Mouse (Mus musculus) G1E (cell line): Measurements from ENCODE around the gene Klk8. TPM values are rescaled to one million over a fixed set of nuclear protein-coding genes. Genes with fewer than 3 reads are reported as not detected.

Source experiments
- ATAC-seq: 2 replicates; pipeline ENCODE4 v1.8.0; 2016; ENCODE audit warnings: mild to moderate bottlenecking; ENCODE audit not compliant: insufficient number of reproducible peaks, poor library complexity, low FRiP score, severe bottlenecking; ENCODE audit errors: extremely low read depth
- DNase-seq: peaks from one replicate; pipeline ENCODE4 v3.0.0; 2012; ENCODE audit warnings: low spot score
- H3K27me3 ChIP-seq: 2 replicates; pipeline ENCODE4 v1.6.1; 2012; ENCODE audit warnings: mild to moderate bottlenecking, low read length, inconsistent platforms; ENCODE audit not compliant: insufficient read depth
- H3K36me3 ChIP-seq: replicated peaks from 2 replicates; pipeline ENCODE3; 2012; ENCODE audit warnings: mild to moderate bottlenecking, inconsistent platforms
- H3K4me1 ChIP-seq: 2 replicates; pipeline ENCODE4 v1.6.1; 2012; ENCODE audit warnings: low read depth, low read length, inconsistent platforms, mixed read lengths; ENCODE audit not compliant: insufficient read depth
- H3K4me3 ChIP-seq: 2 replicates; pipeline ENCODE4 v1.5.1; 2012; ENCODE audit warnings: low read depth, mild to moderate bottlenecking, inconsistent platforms, low read length, moderate library complexity, mixed read lengths
- H3K9me3 ChIP-seq: replicated peaks from 2 replicates; pipeline ENCODE4 v1.6.1; 2012; ENCODE audit warnings: inconsistent platforms
- CTCF ChIP-seq: IDR thresholded peaks from 2 replicates; pipeline ENCODE4 v1.5.1; 2012; ENCODE audit warnings: low read depth, low read length, inconsistent platforms, mixed read lengths
- GATA1 ChIP-seq: IDR thresholded peaks from 2 replicates; pipeline ENCODE4 v1.6.1; 2012; ENCODE audit warnings: borderline replicate concordance, low read length, inconsistent platforms, mixed read lengths
- GATA2 ChIP-seq: IDR thresholded peaks from 2 replicates; pipeline ENCODE4 v1.6.1; 2012; ENCODE audit warnings: low read depth, low read length, inconsistent platforms, borderline replicate concordance
- POLR2AphosphoS5 ChIP-seq: IDR thresholded peaks from 2 replicates; pipeline ENCODE4 v1.6.1; 2012; ENCODE audit warnings: low read depth, low read length, inconsistent platforms; ENCODE audit not compliant: insufficient replicate concordance
- TAL1 ChIP-seq: conservative IDR thresholded peaks from 2 replicates; pipeline ENCODE4 v1.6.1; 2012; ENCODE audit warnings: low read depth, low read length, inconsistent platforms, mixed read lengths
- polyA plus RNA-seq: library from polyadenylated mRNA; stranded (reverse); fragments of >175 nt; gene quantifications from 2 replicates; pipeline ENCODE4 v1.2.3, GENCODE M21; 2012
- total RNA-seq, 2 experiments: library from RNA; stranded (forward) in 1 of 2; stranded (reverse) in 1 of 2; fragments of 200-1000 nt in 1 of 2; fragments of >200 nt in 1 of 2; fragmentation: Nextera tagmentation in 1 of 2; gene quantifications; 2 replicates each; pipeline ENCODE4 v1.2.3; 2014 to 2017

Gene Klk8
- total RNA-seq (2014; fragmentation: Nextera tagmentation) = not detected in 2 replicates
- not detected in 2 replicates for total RNA-seq (2017)
- polyA plus RNA-seq = not detected in 2 replicates

GRCm38 (mm10) chr7:43797333-43797769, at the start of gene Klk8:
Gene Klk8, plus strand, starts transcription at chr7:43797577.
- Histone ChIP-seq H3K36me3 (no peaks in the 10 kb centered on the region), H3K4me3 (no peak within 1 kb of the TSS), H3K4me1 (no peaks in the 10 kb centered on the region), H3K27me3 (no peaks in the 10 kb centered on the region), H3K9me3 (no peaks in the 10 kb centered on the region)
- ATAC-seq = no peak
- TF ChIP-seq GATA2 (no peak), POLR2AphosphoS5 (no peak), TAL1 (no peak), CTCF (no peak), GATA1 (no peak)
- no peak for DNase-seq

GRCm38 (mm10) chr7:43747788-43748187, 49.6 kb upstream of the Klk8 start:
- ATAC-seq (no peak), DNase-seq (no peak)

GRCm38 (mm10) chr7:43752806-43753205, 44.6 kb upstream of the Klk8 start:
- Histone ChIP-seq H3K4me3 (no peak overlapping the region), H3K36me3 (no peaks in the 10 kb centered on the region), H3K9me3 (no peaks in the 10 kb centered on the region), H3K4me1 (no peaks in the 10 kb centered on the region), H3K27me3 (no peaks in the 10 kb centered on the region)
- DNase-seq (no peak), ATAC-seq (no peak)
- TF ChIP-seq CTCF = no peak
- TF ChIP-seq GATA1 = no peak

More at GRCm38 (mm10) chr7:43747788-43748187, 49.6 kb upstream of the Klk8 start:
- TF ChIP-seq GATA1 (no peak), CTCF (no peak), GATA2 (no peak), TAL1 (no peak), POLR2AphosphoS5 (no peak)
- H3K4me3 ChIP-seq = no peak overlapping the region
- H3K4me1 ChIP-seq = no peaks in the 10 kb centered on the region
- H3K27me3 ChIP-seq = no peaks in the 10 kb centered on the region
- no peaks in the 10 kb centered on the region for H3K36me3 ChIP-seq
- no peaks in the 10 kb centered on the region for H3K9me3 ChIP-seq

GRCm38 (mm10) chr7:43766484-43766883, 30.9 kb upstream of the Klk8 start:
- TF ChIP-seq GATA2 = no peak
- no peak for TF ChIP-seq CTCF
- no peak for TF ChIP-seq TAL1
- no peak for TF ChIP-seq POLR2AphosphoS5
- TF ChIP-seq GATA1 = no peak
- Histone ChIP-seq H3K9me3 (no peaks in the 10 kb centered on the region), H3K36me3 (no peaks in the 10 kb centered on the region), H3K4me3 (no peak overlapping the region), H3K4me1 (no peaks in the 10 kb centered on the region), H3K27me3 (no peaks in the 10 kb centered on the region)
- no peak for DNase-seq
- ATAC-seq = no peak

GRCm38 (mm10) chr7:43768597-43768996, 28.8 kb upstream of the Klk8 start, which contains the start of gene Klk12:
Gene Klk12, plus strand, starts transcription at chr7:43768897.
- ATAC-seq = no peak
- DNase-seq = no peak
- H3K4me3 ChIP-seq = no peak within 1 kb of the TSS
- no peaks in the 10 kb centered on the region for H3K36me3 ChIP-seq
- H3K4me1 ChIP-seq = no peaks in the 10 kb centered on the region
- TF ChIP-seq TAL1 (no peak), CTCF (no peak), GATA2 (no peak), GATA1 (no peak), POLR2AphosphoS5 (no peak)
- H3K27me3 ChIP-seq = no peaks in the 10 kb centered on the region
- no peaks in the 10 kb centered on the region for H3K9me3 ChIP-seq

GRCm38 (mm10) chr7:43769636-43770035, 27.7 kb upstream of the Klk8 start:
- no peak for ATAC-seq
- Histone ChIP-seq H3K9me3 (no peaks in the 10 kb centered on the region), H3K27me3 (no peaks in the 10 kb centered on the region), H3K4me1 (no peaks in the 10 kb centered on the region), H3K36me3 (no peaks in the 10 kb centered on the region), H3K4me3 (no peak overlapping the region)
- TF ChIP-seq CTCF (no peak), TAL1 (no peak), GATA2 (no peak), POLR2AphosphoS5 (no peak), GATA1 (no peak)
- DNase-seq = no peak

- no peak for DNase-seq
- Histone ChIP-seq H3K4me3 (no peak overlapping the region), H3K27me3 (no peaks in the 10 kb centered on the region), H3K9me3 (no peaks in the 10 kb centered on the region), H3K36me3 (no peaks in the 10 kb centered on the region), H3K4me1 (no peaks in the 10 kb centered on the region)
- TF ChIP-seq GATA2 (no peak), POLR2AphosphoS5 (no peak), CTCF (no peak), GATA1 (no peak), TAL1 (no peak)
- ATAC-seq = no peak
Observed at GRCm38 (mm10) chr7:43770701-43771100, 26.7 kb upstream of the Klk8 start.
